Mouse (Mus musculus): ENCODE measurements around the gene Tmem235. TPM values are rescaled to one million over a fixed set of nuclear protein-coding genes. Genes with fewer than 3 reads are reported as not detected.

Tmem235 gene
- polyA plus RNA-seq, 1 experiment from 2014 or later = not detected

DNA sequence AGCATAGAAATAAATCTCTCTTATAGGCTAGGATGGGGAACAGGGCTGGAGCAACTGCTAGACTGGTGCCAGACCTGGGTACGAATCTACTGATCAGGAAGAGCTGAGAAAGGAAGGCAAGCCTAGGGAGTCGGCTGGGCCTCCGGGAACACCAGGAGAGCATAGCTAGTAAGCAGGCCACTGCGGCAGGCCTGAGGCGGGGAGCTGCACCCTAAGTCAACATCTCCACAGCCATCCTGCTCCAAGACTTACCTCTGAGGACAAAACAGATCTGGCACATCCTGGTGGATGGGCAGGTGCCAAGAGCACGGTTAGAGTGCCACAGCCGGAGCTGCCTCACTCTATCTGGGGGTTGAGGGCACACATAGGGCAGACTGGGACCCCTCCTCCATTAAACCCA, 40.4 kb upstream of the Tmem235 start:
- Histone ChIP-seq H3K36me3 (ENCODE audit: insufficient read depth, low read length) (peaks cover 29% of the 10 kb centered on the region; the same call in 1 of the 2 replicates), H3K27ac (no peak overlapping the region), H3K27me3 (ENCODE audit: insufficient read depth, low read length) (no peaks in the 10 kb centered on the region), H3K4me3 (replicated peaks; ENCODE audit: low read depth, low read length) (no peak overlapping the region), H3K9me3 (replicated peaks; ENCODE audit: low read length) (no peaks in the 10 kb centered on the region), H3K4me1 (replicated peaks; ENCODE audit: insufficient read depth, low read length) (peaks cover 14% of the 10 kb centered on the region; the same call in 1 of the 2 replicates), H3K9ac (ENCODE audit: low read depth, low read length) (no peak overlapping the region), H3K4me2 (ENCODE audit: low read length) (no peak overlapping the region)
- TF ChIP-seq CTCF (IDR thresholded peaks at IDR 0.05; ENCODE audit: low read depth) = no peak
- WGBS = 94% methylated on average over 7 of the region's 7 CpGs
- ATAC-seq (replicated peaks; ENCODE audit: low FRiP score, low read depth) = no peak
- no peak for DNase-seq (ENCODE audit: low spot score)

DNA sequence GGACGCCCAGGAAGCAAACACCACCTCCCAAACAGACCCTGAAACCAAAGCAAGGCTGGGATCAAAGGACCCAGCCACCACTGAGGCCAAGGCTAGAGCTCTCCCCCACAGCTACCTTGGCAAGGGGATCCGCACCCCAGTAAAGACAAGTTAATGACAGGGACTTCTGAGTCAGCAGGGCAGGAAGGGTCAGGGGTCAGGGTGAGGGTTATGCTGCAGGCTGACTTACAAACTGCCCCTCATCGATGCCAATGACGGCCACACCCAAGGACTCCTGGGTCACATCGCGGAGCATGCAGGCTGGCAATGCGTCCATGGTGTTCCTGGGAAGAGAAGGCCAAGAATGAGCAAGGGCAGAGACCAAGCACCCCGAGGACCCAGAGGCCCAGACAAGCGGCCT, 38.7 kb upstream of the Tmem235 start:
- no peak for TF ChIP-seq CTCF (IDR thresholded peaks at IDR 0.05; ENCODE audit: low read depth)
- Histone ChIP-seq H3K9me3 (replicated peaks; ENCODE audit: low read length) (no peaks in the 10 kb centered on the region), H3K9ac (ENCODE audit: low read depth, low read length) (no peak overlapping the region), H3K36me3 (ENCODE audit: insufficient read depth, low read length) (peaks cover 26% of the 10 kb centered on the region; the same call in 1 of the 2 replicates), H3K4me1 (replicated peaks; ENCODE audit: insufficient read depth, low read length) (peaks cover 22% of the 10 kb centered on the region; the same call in 1 of the 2 replicates), H3K4me3 (replicated peaks; ENCODE audit: low read depth, low read length) (no peak overlapping the region), H3K4me2 (ENCODE audit: low read length) (no peak overlapping the region), H3K27me3 (ENCODE audit: insufficient read depth, low read length) (no peaks in the 10 kb centered on the region), H3K27ac (no peak overlapping the region)
- WGBS = 83% methylated on average over 9 of the region's 9 CpGs
- ATAC-seq (replicated peaks; ENCODE audit: low FRiP score, low read depth) (no peak), DNase-seq (ENCODE audit: low spot score) (no peak)

DNA sequence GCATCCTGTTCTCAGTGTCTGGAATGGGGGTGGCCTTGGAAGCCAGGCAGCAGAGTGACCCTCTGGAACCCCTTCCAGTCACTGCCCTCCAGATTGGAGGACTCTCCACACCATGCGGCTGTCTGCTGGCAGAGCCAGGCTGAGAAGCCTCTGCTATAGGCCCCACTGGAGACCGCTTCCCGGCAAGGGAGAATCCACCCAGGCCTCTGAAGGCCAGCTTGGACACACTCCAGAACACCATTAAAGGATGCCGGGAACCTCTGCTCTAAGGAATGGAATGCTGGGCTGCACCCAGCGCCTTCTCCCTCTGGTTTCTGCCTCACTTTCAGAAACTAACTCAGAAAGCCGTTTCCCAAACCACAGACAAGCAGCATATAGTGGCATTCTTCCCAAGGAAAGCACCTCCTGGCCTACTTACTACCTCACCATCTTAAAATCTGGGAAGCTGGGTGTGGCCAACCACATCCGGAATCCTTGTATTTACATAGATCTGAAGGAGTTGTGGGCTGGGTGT, 37.8 kb upstream of the Tmem235 start:
- Histone ChIP-seq H3K9ac (ENCODE audit: low read depth, low read length) (no peak overlapping the region), H3K9me3 (replicated peaks; ENCODE audit: low read length) (no peaks in the 10 kb centered on the region), H3K4me2 (ENCODE audit: low read length) (no peak overlapping the region), H3K4me3 (replicated peaks; ENCODE audit: low read depth, low read length) (no peak overlapping the region), H3K36me3 (ENCODE audit: insufficient read depth, low read length) (peaks cover 22% of the 10 kb centered on the region; the same call in 1 of the 2 replicates), H3K4me1 (replicated peaks; ENCODE audit: insufficient read depth, low read length) (peaks cover 22% of the 10 kb centered on the region; the same call in 1 of the 2 replicates), H3K27me3 (ENCODE audit: insufficient read depth, low read length) (no peaks in the 10 kb centered on the region), H3K27ac (peak overlapping the region; percentile 48)
- WGBS = 57% methylated on average over 7 of the region's 7 CpGs
- ATAC-seq (replicated peaks; ENCODE audit: low FRiP score, low read depth) (no peak), DNase-seq (ENCODE audit: low spot score) (peak; percentile 55)
- TF ChIP-seq CTCF (IDR thresholded peaks at IDR 0.05; ENCODE audit: low read depth) = no peak

DNA sequence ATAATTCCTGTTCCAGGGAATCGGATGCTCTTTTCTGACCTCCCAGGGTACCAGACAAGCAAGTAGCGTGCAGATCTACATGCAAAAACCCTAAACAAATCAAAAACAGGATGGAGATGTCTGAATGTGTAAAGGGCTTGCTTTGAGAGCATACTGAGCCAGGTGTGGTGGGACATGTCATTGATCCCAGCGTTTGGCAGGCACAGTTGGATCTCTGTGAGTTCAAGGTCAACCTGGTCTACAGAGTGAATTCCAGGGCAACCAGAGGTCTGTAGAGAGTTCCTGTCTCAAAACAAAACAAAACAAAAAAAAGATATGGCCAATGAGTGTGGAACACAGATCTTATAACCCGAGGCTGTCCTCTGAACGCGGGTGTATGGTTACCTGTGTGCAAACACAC, 37.1 kb upstream of the Tmem235 start:
- Histone ChIP-seq H3K4me3 (replicated peaks; ENCODE audit: low read depth, low read length) (no peak overlapping the region), H3K9ac (ENCODE audit: low read depth, low read length) (no peak overlapping the region)

DNA sequence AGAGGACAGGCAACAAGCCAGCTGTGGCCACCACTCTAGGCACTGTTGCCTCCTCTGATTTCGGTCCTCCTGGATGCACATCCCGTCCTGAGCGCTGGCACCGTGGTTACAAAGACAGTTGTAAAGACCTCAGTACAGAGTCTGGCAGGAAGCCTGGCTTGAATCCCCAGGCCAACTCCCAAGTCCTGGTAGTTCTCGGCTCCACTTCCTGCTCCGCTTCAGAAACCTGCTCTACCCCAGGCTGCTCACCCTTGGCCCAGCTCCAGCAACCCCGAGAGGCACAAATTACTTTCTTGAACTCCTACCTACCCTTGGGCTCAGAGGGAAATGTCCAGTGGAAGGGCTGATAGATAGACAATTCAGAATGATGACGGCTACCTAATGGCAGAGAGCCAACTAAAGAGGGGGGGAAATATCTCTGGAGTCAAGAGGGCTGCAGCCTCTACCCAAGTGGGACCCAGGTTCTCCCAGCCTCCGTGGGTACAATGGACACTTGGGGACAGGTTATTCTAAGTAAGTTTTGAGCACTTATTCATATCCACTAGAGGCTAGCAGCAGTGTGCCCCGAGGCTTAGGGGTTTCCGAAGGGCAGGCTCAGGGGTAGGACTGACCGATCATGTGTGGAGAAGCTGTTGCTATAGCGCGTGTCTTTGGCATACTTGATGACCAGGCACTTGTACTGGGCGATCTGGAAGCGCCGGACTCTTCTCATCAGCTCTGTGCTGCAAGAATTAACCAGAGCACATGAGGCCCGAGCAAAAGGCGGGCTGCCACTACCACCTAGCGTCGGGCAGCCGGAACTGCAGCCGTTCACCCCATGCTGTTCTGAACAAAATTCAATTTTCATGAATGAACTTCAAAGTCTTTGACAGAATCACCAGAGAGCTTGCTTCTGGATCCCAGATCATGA, 36.2 kb upstream of the Tmem235 start:
- Histone ChIP-seq H3K4me1 (replicated peaks; ENCODE audit: insufficient read depth, low read length) (peaks cover 31% of the 10 kb centered on the region; the same call in 1 of the 2 replicates), H3K4me2 (ENCODE audit: low read length) (peak overlapping the region; percentile 85), H3K27ac (peak overlapping the region; percentile 37; the same call in 1 of the 2 replicates), H3K9ac (ENCODE audit: low read depth, low read length) (peak overlapping the region; percentile 66; the same call in 1 of the 2 replicates), H3K36me3 (ENCODE audit: insufficient read depth, low read length) (peaks cover 18% of the 10 kb centered on the region; the same call in 1 of the 2 replicates), H3K27me3 (ENCODE audit: insufficient read depth, low read length) (no peaks in the 10 kb centered on the region), H3K9me3 (replicated peaks; ENCODE audit: low read length) (no peaks in the 10 kb centered on the region), H3K4me3 (replicated peaks; ENCODE audit: low read depth, low read length) (peak overlapping the region; percentile 48)
- ATAC-seq (replicated peaks; ENCODE audit: low FRiP score, low read depth) (peak; percentile 82), DNase-seq (ENCODE audit: low spot score) (peak; percentile 91)
- WGBS = 6% methylated on average over 23 of the region's 23 CpGs
- peak; percentile 93 for TF ChIP-seq CTCF (IDR thresholded peaks at IDR 0.05; ENCODE audit: low read depth)

More for the DNA sequence above, 37.1 kb upstream of the Tmem235 start:
- Histone ChIP-seq H3K4me2 (ENCODE audit: low read length) (no peak overlapping the region), H3K27me3 (ENCODE audit: insufficient read depth, low read length) (no peaks in the 10 kb centered on the region), H3K4me1 (replicated peaks; ENCODE audit: insufficient read depth, low read length) (peaks cover 26% of the 10 kb centered on the region; the same call in 1 of the 2 replicates), H3K9me3 (replicated peaks; ENCODE audit: low read length) (no peaks in the 10 kb centered on the region), H3K27ac (no peak overlapping the region), H3K36me3 (ENCODE audit: insufficient read depth, low read length) (peaks cover 22% of the 10 kb centered on the region; the same call in 1 of the 2 replicates)
- DNase-seq (ENCODE audit: low spot score) = no peak
- TF ChIP-seq CTCF (IDR thresholded peaks at IDR 0.05; ENCODE audit: low read depth) = no peak
- WGBS = 78% methylated on average over 6 of the region's 6 CpGs
- no peak for ATAC-seq (replicated peaks; ENCODE audit: low FRiP score, low read depth)

All from kidney, postnatal 0 days (tissue).